Comparison of ENCODE assay signal across 8 mouse cellular contexts in the genomic region with DNA sequence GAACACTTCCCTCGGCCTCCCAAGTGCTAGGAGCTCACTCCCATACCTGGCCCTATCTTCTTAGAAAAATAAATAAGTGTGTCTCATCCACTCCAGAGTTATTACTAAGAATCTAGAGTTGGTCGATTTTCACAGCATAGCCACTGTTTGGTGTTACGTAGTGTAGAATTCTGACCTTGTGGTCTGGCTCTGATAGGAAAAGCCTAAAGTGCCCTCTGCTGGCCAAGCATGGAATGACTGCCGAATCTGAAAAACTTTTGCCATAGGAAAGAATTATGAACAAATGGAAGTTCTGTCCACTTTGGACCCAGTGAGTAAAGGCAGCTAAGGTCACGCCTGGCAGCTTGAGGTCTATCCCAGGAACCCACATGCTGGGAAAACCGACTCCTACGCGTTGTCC. TPM values are rescaled to one million over a fixed set of nuclear protein-coding genes. Genes with fewer than 3 reads are reported as not detected.
DNase-seq lines count a peak whose midpoint lies in the region; ATAC-seq and TF ChIP-seq lines count a peak whose summit lies in the region.

No protein-coding gene starts in this region.

- ATAC-seq in kidney, postnatal 0 days (replicated peaks; ENCODE audit: low FRiP score, low read depth): 0 out of 2 replicates have a peak, but pooled peaks have one; percentile 42
- no peak for ATAC-seq in liver, embryonic 13.5 days (ENCODE audit: low read depth)

- DNase-seq in 3134 (ENCODE audit: extremely low read depth, insufficient read length, low spot score): peak; percentile 35
- peak; percentile 73 for DNase-seq in c-Kit-positive CD71-positive TER-119-negative erythroid progenitor cells, embryonic 14.5 days (ENCODE audit: low read depth)
- DNase-seq in frontal cortex, postnatal 14 days (ENCODE audit: low spot score in 2 of 2): peak; percentile 46 to 70
- peak; percentile 83 for DNase-seq in kidney, postnatal 0 days (ENCODE audit: low spot score)
- DNase-seq in liver, embryonic 13.5 days: peak; percentile 57
- DNase-seq in retina, postnatal 7 days (ENCODE audit: low read depth, low spot score): peak; percentile 54
- DNase-seq in urinary bladder, postnatal 10 days (ENCODE audit: low spot score): peak; percentile 52

- no peak overlapping the region for H3K4me3 ChIP-seq in E14TG2a.4 (replicated peaks; ENCODE audit: low read length)
- H3K4me3 ChIP-seq in kidney, postnatal 0 days (replicated peaks; ENCODE audit: low read depth, low read length): no peak overlapping the region
- no peak overlapping the region for H3K4me3 ChIP-seq in liver, embryonic 13.5 days (replicated peaks)

- H3K27me3 ChIP-seq in E14TG2a.4 (ENCODE audit: insufficient read depth, low read length): peaks cover 27% of the 10 kb centered on the region
- H3K27me3 ChIP-seq in kidney, postnatal 0 days (ENCODE audit: insufficient read depth, low read length): no peaks in the 10 kb centered on the region
- H3K27me3 ChIP-seq in liver, embryonic 13.5 days: peaks cover 10% of the 10 kb centered on the region; the same call in 1 of the 2 replicates

- H3K36me3 ChIP-seq in E14TG2a.4 (ENCODE audit: insufficient read depth, low read length): peaks cover 23% of the 10 kb centered on the region
- H3K36me3 ChIP-seq in kidney, postnatal 0 days (ENCODE audit: insufficient read depth, low read length): no peaks in the 10 kb centered on the region
- 0 out of 2 replicates have a peak, but pooled peaks cover 7% of the 10 kb centered on the region for H3K36me3 ChIP-seq in liver, embryonic 13.5 days

- H3K9me3 ChIP-seq in E14TG2a.4 (ENCODE audit: low read length): no peaks in the 10 kb centered on the region
- no peaks in the 10 kb centered on the region for H3K9me3 ChIP-seq in kidney, postnatal 0 days (replicated peaks; ENCODE audit: low read length)
- no peaks in the 10 kb centered on the region for H3K9me3 ChIP-seq in liver, embryonic 13.5 days (replicated peaks)

- TF ChIP-seq CTCF in E14TG2a.4 (conservative IDR thresholded peaks at IDR 0.05; ENCODE audit: low read length): peak; percentile 95
- peak; percentile 96 for TF ChIP-seq CTCF in kidney, postnatal 0 days (IDR thresholded peaks at IDR 0.05; ENCODE audit: low read depth)

- WGBS in kidney, postnatal 0 days: 27% methylated on average over 8 of the region's 8 CpGs
- WGBS in liver, embryonic 13.5 days (ENCODE audit: insufficient replicate concordance): 18% methylated on average over 8 of the region's 8 CpGs

- peaks cover 22% of the 10 kb centered on the region for H3K4me1 ChIP-seq in E14TG2a.4 (replicated peaks; ENCODE audit: low read depth, low read length)
- H3K4me1 ChIP-seq in kidney, postnatal 0 days (replicated peaks; ENCODE audit: insufficient read depth, low read length): peaks cover 5% of the 10 kb centered on the region; the same call in 1 of the 2 replicates
- peaks cover 23% of the 10 kb centered on the region for H3K4me1 ChIP-seq in liver, embryonic 13.5 days (replicated peaks)

- H3K4me2 ChIP-seq in kidney, postnatal 0 days (ENCODE audit: low read length): no peak overlapping the region
- no peak overlapping the region for H3K4me2 ChIP-seq in liver, embryonic 13.5 days

- no peak overlapping the region for H3K27ac ChIP-seq in kidney, postnatal 0 days
- H3K27ac ChIP-seq in liver, embryonic 13.5 days: no peak overlapping the region

- H3K9ac ChIP-seq in kidney, postnatal 0 days (ENCODE audit: low read depth, low read length): no peak overlapping the region
- H3K9ac ChIP-seq in liver, embryonic 13.5 days: no peak overlapping the region

RNA-seq across cellular contexts. Expression of a gene that starts 5.3 kb away (rescaled TPM):
- 4.0 and 4.2 TPM in 2 replicates for polyA plus RNA-seq in kidney, postnatal 0 days (2015; fragmentation: Nextera tagmentation; extraction: Ambion mirVana)
- 5.5 and 7.1 TPM in 2 replicates for polyA plus RNA-seq in liver, embryonic 13.5 days (2015; fragmentation: Nextera tagmentation; extraction: Ambion mirVana)

RNA-seq across cellular contexts. Expression of a gene that starts 32.2 kb away (rescaled TPM):
- polyA plus RNA-seq in kidney, postnatal 0 days (2015; fragmentation: Nextera tagmentation; extraction: Ambion mirVana): 28.1 and 31.8 TPM in 2 replicates
- 26.0 and 30.7 TPM in 2 replicates for polyA plus RNA-seq in liver, embryonic 13.5 days (2015; fragmentation: Nextera tagmentation; extraction: Ambion mirVana)
